Mouse (Mus musculus): ENCODE measurements at regions not wholly inside any gene's neighbourhood (a gene's known extent, or its start where the extent isn't known, plus 50 kb on each side); places are given as distances from the start of the nearest gene placed in this dataset.

- Histone ChIP-seq H3K79me2 (ENCODE audit: control insufficient read depth, insufficient read depth) (no peaks in the 10 kb centered on the region), H3K27me3 (ENCODE audit: control insufficient read depth, insufficient read depth, insufficient read length) (no peaks in the 10 kb centered on the region), H3K4me3 (no peak overlapping the region), H3K4me2 (ENCODE audit: low read depth) (no peak overlapping the region), H3ac (ENCODE audit: control insufficient read depth, insufficient read length) (no peak overlapping the region), H3K36me3 (ENCODE audit: control insufficient read depth, insufficient read depth) (no peaks in the 10 kb centered on the region)
- TF ChIP-seq MYOD1 (IDR thresholded peaks at IDR 0.05; ENCODE audit: control insufficient read depth in 1 of 3, insufficient read length in 2 of 3, low read depth in 2 of 3), result no peak
- TF ChIP-seq E2F4 (IDR thresholded peaks at IDR 0.05; ENCODE audit: insufficient read depth), result no peak
- no peak for TF ChIP-seq MAX (IDR thresholded peaks at IDR 0.05; ENCODE audit: low read depth)
- no peak for TF ChIP-seq POLR2AphosphoS2 (IDR thresholded peaks at IDR 0.05; ENCODE audit: insufficient read length, low read depth)
- TF ChIP-seq POLR2A (IDR thresholded peaks at IDR 0.05; ENCODE audit: insufficient read length, low read depth), result no peak
- no peak for TF ChIP-seq USF1 (IDR thresholded peaks at IDR 0.05; ENCODE audit: low read depth)
- no peak for TF ChIP-seq MYOG (IDR thresholded peaks at IDR 0.05; ENCODE audit: control insufficient read depth in 1 of 3, insufficient read depth in 1 of 3, insufficient read length in 2 of 3, low read depth in 2 of 3)
These were observed 164.4 kb upstream of the Camk1g start for GRCm38 (mm10) chr1:193534449-193534848.

DNA sequence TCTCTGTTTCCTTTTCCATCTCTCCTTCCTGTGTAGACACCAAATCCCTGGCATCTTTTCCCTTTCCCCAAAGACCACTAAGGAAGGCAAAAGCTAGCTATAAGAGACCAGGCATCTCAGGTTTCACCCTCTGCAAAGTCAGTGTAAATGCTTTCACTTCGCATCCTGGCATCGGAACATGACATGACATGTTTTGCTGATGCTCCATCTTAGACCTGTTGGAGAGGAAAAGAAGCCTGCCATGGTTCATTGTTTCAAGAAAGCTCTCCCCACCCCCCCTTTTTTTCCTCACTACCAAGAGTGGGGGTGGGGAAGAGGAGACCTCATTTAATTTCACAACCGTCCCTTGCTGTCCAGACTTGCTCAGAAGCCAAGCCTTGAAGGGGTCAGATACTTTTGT, 156.4 kb upstream of the Camk1g start:
- Histone ChIP-seq H3ac (ENCODE audit: control insufficient read depth, insufficient read length) (no peak overlapping the region), H3K4me3 (no peak overlapping the region), H3K27me3 (ENCODE audit: control insufficient read depth, insufficient read depth, insufficient read length) (no peaks in the 10 kb centered on the region), H3K4me2 (ENCODE audit: low read depth) (no peak overlapping the region), H3K79me2 (ENCODE audit: control insufficient read depth, insufficient read depth) (no peaks in the 10 kb centered on the region), H3K36me3 (ENCODE audit: control insufficient read depth, insufficient read depth) (no peaks in the 10 kb centered on the region)
- TF ChIP-seq E2F4 (IDR thresholded peaks at IDR 0.05; ENCODE audit: insufficient read depth) (no peak), CEBPB (IDR thresholded peaks at IDR 0.05; ENCODE audit: insufficient read depth, poor library complexity, severe bottlenecking) (no peak), SRF (IDR thresholded peaks at IDR 0.05; ENCODE audit: control insufficient read depth, insufficient read length, low read depth) (no peak), MAX (IDR thresholded peaks at IDR 0.05; ENCODE audit: low read depth) (no peak), POLR2AphosphoS2 (IDR thresholded peaks at IDR 0.05; ENCODE audit: insufficient read length, low read depth) (no peak), TCF3 (IDR thresholded peaks at IDR 0.05; ENCODE audit: insufficient read length, low read depth) (no peak), REST (IDR thresholded peaks at IDR 0.05; ENCODE audit: insufficient read depth, insufficient read length) (no peak), MYOG (IDR thresholded peaks at IDR 0.05; ENCODE audit: control insufficient read depth in 1 of 3, insufficient read depth in 1 of 3, insufficient read length in 2 of 3, low read depth in 2 of 3) (no peak), USF1 (IDR thresholded peaks at IDR 0.05; ENCODE audit: low read depth) (no peak)

DNA sequence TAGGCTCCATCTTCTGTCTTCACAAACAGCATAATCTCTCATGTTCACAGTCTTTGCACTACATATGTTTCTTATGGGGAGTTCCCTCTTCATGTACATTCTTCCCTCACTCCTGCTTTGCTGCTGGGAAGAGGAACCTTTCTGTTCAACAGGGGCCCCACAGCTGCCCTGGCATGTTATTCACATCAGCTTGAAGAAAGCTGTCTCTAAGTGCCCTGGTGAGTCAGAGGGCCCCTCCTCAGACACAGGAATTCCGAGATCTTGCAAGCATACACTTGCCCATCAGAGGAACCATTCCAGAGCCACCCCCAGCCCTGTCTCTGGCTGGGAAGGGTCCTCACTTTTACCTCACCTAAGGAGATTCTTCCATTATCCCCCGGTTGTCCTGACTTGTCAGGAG, 151.9 kb upstream of the Camk1g start:
- no peaks in the 10 kb centered on the region for H3K79me2 ChIP-seq (ENCODE audit: control insufficient read depth, insufficient read depth)

DNA sequence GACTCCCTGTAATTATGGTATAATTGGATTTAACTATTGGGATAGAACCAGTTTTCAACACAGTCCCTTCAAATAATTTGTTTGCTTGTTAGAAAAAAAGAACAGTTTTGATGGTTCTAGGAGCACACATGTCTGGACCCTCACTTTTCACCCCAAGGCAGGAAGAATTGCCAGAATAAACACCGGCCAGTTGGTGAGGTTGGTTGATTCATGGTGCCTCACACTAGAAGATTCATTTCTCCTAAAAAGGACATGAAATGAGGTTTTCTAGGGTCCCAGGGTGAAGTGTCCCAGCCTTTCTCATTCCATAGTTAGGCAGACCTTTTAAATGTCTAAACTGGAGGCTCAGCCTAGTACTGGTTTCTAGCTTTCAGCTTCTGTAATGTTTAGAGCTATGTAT, 148.7 kb upstream of the Camk1g start:
- no peak overlapping the region for H3K4me3 ChIP-seq
- no peak for TF ChIP-seq TCF3 (IDR thresholded peaks at IDR 0.05; ENCODE audit: insufficient read length, low read depth)
- TF ChIP-seq SRF (IDR thresholded peaks at IDR 0.05; ENCODE audit: control insufficient read depth, insufficient read length, low read depth), result peak; percentile 51

More for the DNA sequence above, 151.9 kb upstream of the Camk1g start:
- Histone ChIP-seq H3K4me3 (no peak overlapping the region), H3K36me3 (ENCODE audit: control insufficient read depth, insufficient read depth) (no peaks in the 10 kb centered on the region), H3K27me3 (ENCODE audit: control insufficient read depth, insufficient read depth, insufficient read length) (no peaks in the 10 kb centered on the region), H3ac (ENCODE audit: control insufficient read depth, insufficient read length) (no peak overlapping the region), H3K4me2 (ENCODE audit: low read depth) (peak overlapping the region; percentile 14)
- TF ChIP-seq CEBPB (IDR thresholded peaks at IDR 0.05; ENCODE audit: insufficient read depth, poor library complexity, severe bottlenecking) (no peak), MYOD1 (IDR thresholded peaks at IDR 0.05; ENCODE audit: control insufficient read depth in 1 of 3, insufficient read length in 2 of 3, low read depth in 2 of 3) (peak; percentile 24 to 60 (median 60))

DNA sequence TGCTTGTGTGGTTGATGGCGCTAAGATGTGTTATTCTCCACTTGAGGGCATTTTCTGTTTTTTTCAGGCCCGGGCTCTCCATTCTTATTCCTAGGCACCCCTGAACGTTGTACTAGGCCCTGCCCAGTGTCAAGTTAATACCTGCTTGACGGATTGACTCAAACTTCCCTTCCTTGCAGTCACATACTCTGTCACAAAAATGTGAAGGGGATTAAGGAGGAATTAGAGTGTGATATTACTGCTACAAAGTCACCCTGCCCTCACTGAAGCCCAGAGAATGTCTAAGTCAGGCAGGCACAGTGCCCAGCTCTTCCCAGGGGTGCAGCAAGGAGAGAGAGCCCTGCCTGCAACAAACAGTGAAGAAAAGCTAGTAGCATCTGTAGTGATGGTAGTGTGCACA, 147.9 kb upstream of the Camk1g start:
- Histone ChIP-seq H3K4me3 (no peak overlapping the region), H3K79me2 (ENCODE audit: control insufficient read depth, insufficient read depth) (no peaks in the 10 kb centered on the region), H3ac (ENCODE audit: control insufficient read depth, insufficient read length) (no peak overlapping the region), H3K36me3 (ENCODE audit: control insufficient read depth, insufficient read depth) (no peaks in the 10 kb centered on the region), H3K27me3 (ENCODE audit: control insufficient read depth, insufficient read depth, insufficient read length) (no peaks in the 10 kb centered on the region), H3K4me2 (ENCODE audit: low read depth) (peak overlapping the region; percentile 76)
- TF ChIP-seq POLR2A (IDR thresholded peaks at IDR 0.05; ENCODE audit: insufficient read length, low read depth) (no peak), POLR2AphosphoS2 (IDR thresholded peaks at IDR 0.05; ENCODE audit: insufficient read length, low read depth) (no peak), REST (IDR thresholded peaks at IDR 0.05; ENCODE audit: insufficient read depth, insufficient read length) (no peak), TCF12 (IDR thresholded peaks at IDR 0.05; ENCODE audit: insufficient read depth, poor library complexity, severe bottlenecking) (no peak), TCF3 (IDR thresholded peaks at IDR 0.05; ENCODE audit: insufficient read length, low read depth) (no peak), SRF (IDR thresholded peaks at IDR 0.05; ENCODE audit: control insufficient read depth, insufficient read length, low read depth) (no peak), MYOG (IDR thresholded peaks at IDR 0.05; ENCODE audit: control insufficient read depth in 1 of 3, insufficient read depth in 1 of 3, insufficient read length in 2 of 3, low read depth in 2 of 3) (no peak), E2F4 (IDR thresholded peaks at IDR 0.05; ENCODE audit: insufficient read depth) (no peak), USF1 (IDR thresholded peaks at IDR 0.05; ENCODE audit: low read depth) (no peak), CEBPB (IDR thresholded peaks at IDR 0.05; ENCODE audit: insufficient read depth, poor library complexity, severe bottlenecking) (no peak), MYOD1 (IDR thresholded peaks at IDR 0.05; ENCODE audit: control insufficient read depth in 1 of 3, insufficient read length in 2 of 3, low read depth in 2 of 3) (no peak), MAX (IDR thresholded peaks at IDR 0.05; ENCODE audit: low read depth) (no peak)

More for the DNA sequence above, 148.7 kb upstream of the Camk1g start:
- H3ac ChIP-seq (ENCODE audit: control insufficient read depth, insufficient read length), result no peak overlapping the region
- peak overlapping the region; percentile 76 for H3K4me2 ChIP-seq (ENCODE audit: low read depth)
- no peaks in the 10 kb centered on the region for H3K36me3 ChIP-seq (ENCODE audit: control insufficient read depth, insufficient read depth)
- no peaks in the 10 kb centered on the region for H3K79me2 ChIP-seq (ENCODE audit: control insufficient read depth, insufficient read depth)
- H3K27me3 ChIP-seq (ENCODE audit: control insufficient read depth, insufficient read depth, insufficient read length), result no peaks in the 10 kb centered on the region

Data from myocyte (in vitro differentiated cells).